Mouse (Mus musculus) heart, embryonic 15.5 days (tissue): ENCODE measurements around the gene Msi2. TPM values are rescaled to one million over a fixed set of nuclear protein-coding genes. Genes with fewer than 3 reads are reported as not detected.

Source experiments
- ATAC-seq: fragments of 200-750 bp; cut with Nextera tagmentation; replicated peaks from 2 replicates; pipeline ENCODE4 v1.8.0; 2017; ENCODE audit warnings: low read depth, moderate TSS enrichment; ENCODE audit not compliant: insufficient number of reproducible peaks, insufficient read depth, low FRiP score
- H3K27ac ChIP-seq: fragments of 300-500 bp; sonication (generic); 2 replicates; pipeline ENCODE4 v1.5.1; 2015; ENCODE audit warnings: mild to moderate bottlenecking, inconsistent platforms
- H3K27me3 ChIP-seq: fragments of 300-500 bp; sonication (generic); 2 replicates; pipeline ENCODE4 v1.6.1; 2015; ENCODE audit warnings: inconsistent platforms
- H3K36me3 ChIP-seq: fragments of 300-500 bp; sonication (generic); 2 replicates; pipeline ENCODE4 v1.6.1; 2015; ENCODE audit warnings: mild to moderate bottlenecking, inconsistent platforms
- H3K4me1 ChIP-seq: fragments of 300-500 bp; sonication (generic); replicated peaks from 2 replicates; pipeline ENCODE4 v1.6.1; 2015; ENCODE audit warnings: inconsistent platforms
- H3K4me2 ChIP-seq: fragments of 300-500 bp; sonication (generic); 2 replicates; pipeline ENCODE4 v1.6.1; 2015; ENCODE audit warnings: inconsistent platforms, mild to moderate bottlenecking, moderate library complexity
- H3K4me3 ChIP-seq: fragments of 300-500 bp; sonication (generic); 2 replicates; pipeline ENCODE4 v1.5.1; 2015; ENCODE audit warnings: mild to moderate bottlenecking, inconsistent platforms
- H3K9ac ChIP-seq: fragments of 300-500 bp; sonication (generic); 2 replicates; pipeline ENCODE4 v1.6.1; 2015; ENCODE audit warnings: mild to moderate bottlenecking, inconsistent platforms
- H3K9me3 ChIP-seq: fragments of 300-500 bp; sonication (generic); replicated peaks from 2 replicates; pipeline ENCODE4 v1.6.1; 2016; ENCODE audit warnings: inconsistent platforms
- WGBS: fragments of 180-500 bp; shearing (Covaris S2); methylation state at CpG from one replicate; pipeline ENCODE4 v1.1.7; 2015; ENCODE audit warnings: mixed read lengths; 5-methylcytosine and 5-hydroxymethylcytosine counted together
- polyA plus RNA-seq: library from polyadenylated mRNA; unstranded; fragments of >200 nt; fragmentation: Nextera tagmentation; extraction: Ambion mirVana; gene quantifications from 2 replicates; pipeline ENCODE4 v1.2.1, GENCODE M21; 2015

The Msi2 gene
- polyA plus RNA-seq, 1 experiment from 2014 or later = 19.6 TPM

DNA sequence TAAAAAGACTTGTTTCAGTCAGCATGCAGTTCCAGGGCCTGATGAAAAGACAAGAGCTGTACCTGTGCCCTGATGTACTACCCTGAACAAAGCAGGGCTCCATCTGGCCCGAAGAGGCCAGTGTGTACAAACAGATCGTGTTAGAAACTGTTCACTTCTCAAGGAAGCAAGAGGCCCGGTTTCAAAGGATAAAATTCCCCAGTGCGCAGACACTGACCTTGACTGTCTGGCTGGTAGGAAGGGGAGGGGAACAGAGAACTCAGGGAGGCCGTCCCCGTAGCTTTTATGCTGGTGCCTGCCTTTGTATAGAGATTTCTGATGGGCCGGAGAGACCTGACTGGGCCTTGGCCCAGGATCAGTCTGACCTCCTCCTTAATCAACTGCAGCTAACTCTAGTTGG lies 316.0 kb downstream of the Msi2 start:
- peak overlapping the region; percentile 38; the same call in 1 of the 2 replicates for H3K9ac ChIP-seq
- no peaks in the 10 kb centered on the region for H3K27me3 ChIP-seq
- peaks cover 80% of the 10 kb centered on the region for H3K4me1 ChIP-seq
- no peak for ATAC-seq
- H3K36me3 ChIP-seq = no peaks in the 10 kb centered on the region
- no peaks in the 10 kb centered on the region for H3K9me3 ChIP-seq
- H3K4me2 ChIP-seq = no peak overlapping the region
- no peak overlapping the region for H3K4me3 ChIP-seq
- H3K27ac ChIP-seq = peak overlapping the region; percentile 73
- WGBS = 24% methylated on average over 7 of the region's 7 CpGs

DNA sequence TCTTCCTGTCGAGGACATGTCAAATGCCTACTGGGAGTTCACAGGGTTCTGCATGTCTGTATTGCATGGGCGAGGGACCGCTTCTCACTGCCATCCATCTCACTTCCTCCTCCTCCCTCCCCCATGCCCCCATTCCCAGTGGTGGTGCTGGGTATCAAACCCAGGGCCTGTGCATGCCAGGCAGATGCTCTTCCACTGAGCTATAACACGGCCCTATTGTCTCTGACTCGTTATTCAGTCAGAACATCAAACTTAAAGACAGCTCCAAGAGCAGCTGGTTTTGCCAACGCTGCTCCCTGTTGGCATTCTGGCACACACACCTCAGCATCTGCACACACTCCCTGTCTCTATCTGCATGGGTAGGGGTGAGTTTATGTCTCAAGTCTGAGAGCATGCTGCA lies 317.0 kb downstream of the Msi2 start:
- ATAC-seq = no peak
- Histone ChIP-seq H3K9me3 (no peaks in the 10 kb centered on the region), H3K27me3 (no peaks in the 10 kb centered on the region), H3K27ac (peak overlapping the region; percentile 73; the same call in 1 of the 2 replicates), H3K4me2 (no peak overlapping the region), H3K9ac (no peak overlapping the region), H3K4me1 (peaks cover 71% of the 10 kb centered on the region), H3K4me3 (no peak overlapping the region), H3K36me3 (no peaks in the 10 kb centered on the region)
- WGBS = 73% methylated on average over 6 of the region's 6 CpGs

DNA sequence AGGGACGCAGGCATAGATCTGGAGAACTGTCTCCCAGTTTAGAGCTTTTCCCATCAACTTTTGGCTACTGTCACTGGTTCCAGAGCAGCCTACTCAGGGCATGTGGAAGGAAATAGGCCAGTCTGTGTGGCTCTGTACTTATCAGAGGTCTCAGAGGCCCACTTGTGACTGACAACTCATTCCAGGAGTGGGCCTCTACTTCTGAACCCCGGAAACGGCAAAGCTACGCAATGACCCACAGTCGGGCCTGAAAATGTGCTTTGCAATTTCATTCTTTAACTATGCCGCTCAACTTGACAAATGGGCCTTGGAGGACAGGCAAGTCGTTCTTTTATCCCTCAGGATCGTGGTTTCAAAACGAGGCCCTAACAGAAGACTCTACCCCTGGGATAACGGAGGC lies 317.4 kb downstream of the Msi2 start:
- 57% methylated on average over 10 of the region's 10 CpGs for WGBS
- no peak for ATAC-seq
- H3K27me3 ChIP-seq = no peaks in the 10 kb centered on the region
- no peaks in the 10 kb centered on the region for H3K9me3 ChIP-seq
- H3K4me1 ChIP-seq = peaks cover 68% of the 10 kb centered on the region
- H3K36me3 ChIP-seq = no peaks in the 10 kb centered on the region
- H3K9ac ChIP-seq = no peak overlapping the region
- H3K4me3 ChIP-seq = no peak overlapping the region
- peak overlapping the region; percentile 16 for H3K27ac ChIP-seq
- no peak overlapping the region for H3K4me2 ChIP-seq

DNA sequence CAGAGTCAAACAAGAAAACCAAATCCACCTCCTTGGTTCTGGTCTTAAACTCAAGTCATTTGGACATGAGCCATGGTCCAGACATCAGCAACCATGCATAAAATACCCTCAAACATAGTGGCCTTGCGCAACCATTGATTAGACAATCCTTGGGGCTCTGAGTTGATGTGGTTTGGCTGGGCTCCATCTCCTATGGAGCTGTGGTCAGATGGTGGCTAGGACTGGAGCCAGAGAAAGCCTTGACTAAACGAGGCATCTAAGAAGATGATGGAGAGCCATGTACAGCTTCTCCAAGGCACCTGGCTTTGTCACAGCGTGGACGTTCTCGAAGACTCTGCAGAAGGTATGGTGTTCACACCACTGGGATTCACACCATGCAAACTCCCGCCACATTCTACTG lies 318.1 kb downstream of the Msi2 start:
- H3K4me3 ChIP-seq = no peak overlapping the region
- WGBS = 84% methylated on average over 6 of the region's 6 CpGs
- no peak overlapping the region for H3K9ac ChIP-seq
- H3K4me2 ChIP-seq = no peak overlapping the region
- ATAC-seq = no peak
- no peaks in the 10 kb centered on the region for H3K36me3 ChIP-seq
- H3K9me3 ChIP-seq = no peaks in the 10 kb centered on the region
- no peaks in the 10 kb centered on the region for H3K27me3 ChIP-seq
- H3K4me1 ChIP-seq = peaks cover 68% of the 10 kb centered on the region
- peak overlapping the region; percentile 16 for H3K27ac ChIP-seq

DNA sequence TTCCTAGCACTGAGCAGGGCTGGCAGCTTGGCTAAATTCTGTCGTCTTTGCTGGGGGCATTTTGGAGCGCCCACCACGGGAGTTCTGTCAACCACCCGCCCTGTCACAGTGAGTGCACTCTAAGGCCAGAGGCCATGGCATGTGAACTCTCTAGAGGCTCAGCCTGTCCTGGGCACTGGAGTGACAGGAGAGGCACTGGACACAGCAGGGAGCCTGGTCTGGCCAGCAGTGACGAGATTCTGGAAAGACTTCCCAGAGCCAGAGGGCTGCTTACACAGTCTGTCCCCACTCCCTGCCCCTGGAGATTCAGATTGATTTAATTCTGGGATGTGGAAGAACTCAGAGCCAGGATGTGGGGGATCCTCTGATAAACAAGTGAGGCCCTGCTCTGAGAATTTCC lies 318.9 kb downstream of the Msi2 start:
- H3K36me3 ChIP-seq = no peaks in the 10 kb centered on the region
- WGBS = 52% methylated on average over 5 of the region's 5 CpGs
- H3K4me3 ChIP-seq = no peak overlapping the region
- H3K27ac ChIP-seq = no peak overlapping the region
- peaks cover 68% of the 10 kb centered on the region for H3K4me1 ChIP-seq
- no peak overlapping the region for H3K9ac ChIP-seq
- H3K9me3 ChIP-seq = no peaks in the 10 kb centered on the region
- no peak overlapping the region for H3K4me2 ChIP-seq
- no peaks in the 10 kb centered on the region for H3K27me3 ChIP-seq
- no peak for ATAC-seq

DNA sequence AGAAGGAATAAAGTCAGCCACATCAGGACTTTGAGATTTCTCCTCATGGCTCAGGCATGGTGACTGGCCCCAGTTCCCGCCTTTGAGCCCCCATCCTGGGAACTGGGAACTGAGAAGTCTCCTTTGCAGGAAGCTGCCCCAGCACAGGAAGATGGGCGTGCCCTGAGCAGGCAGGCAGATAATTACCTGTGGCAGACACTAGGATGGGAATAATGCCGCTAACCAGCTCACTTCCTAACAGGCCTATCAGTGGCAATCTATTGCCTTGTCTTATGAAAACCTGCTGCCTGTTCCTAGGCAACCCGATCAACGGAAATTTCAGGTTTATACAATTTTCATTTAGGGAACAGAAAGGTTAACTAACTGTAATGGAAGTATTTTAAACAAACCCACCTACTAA lies 319.3 kb downstream of the Msi2 start:
- H3K9ac ChIP-seq = no peak overlapping the region
- WGBS = 82% methylated on average over 5 of the region's 5 CpGs
- H3K9me3 ChIP-seq = no peaks in the 10 kb centered on the region
- no peak overlapping the region for H3K4me2 ChIP-seq
- peaks cover 68% of the 10 kb centered on the region for H3K4me1 ChIP-seq
- no peak overlapping the region for H3K27ac ChIP-seq
- H3K36me3 ChIP-seq = no peaks in the 10 kb centered on the region
- no peak for ATAC-seq
- no peak overlapping the region for H3K4me3 ChIP-seq
- H3K27me3 ChIP-seq = no peaks in the 10 kb centered on the region

DNA sequence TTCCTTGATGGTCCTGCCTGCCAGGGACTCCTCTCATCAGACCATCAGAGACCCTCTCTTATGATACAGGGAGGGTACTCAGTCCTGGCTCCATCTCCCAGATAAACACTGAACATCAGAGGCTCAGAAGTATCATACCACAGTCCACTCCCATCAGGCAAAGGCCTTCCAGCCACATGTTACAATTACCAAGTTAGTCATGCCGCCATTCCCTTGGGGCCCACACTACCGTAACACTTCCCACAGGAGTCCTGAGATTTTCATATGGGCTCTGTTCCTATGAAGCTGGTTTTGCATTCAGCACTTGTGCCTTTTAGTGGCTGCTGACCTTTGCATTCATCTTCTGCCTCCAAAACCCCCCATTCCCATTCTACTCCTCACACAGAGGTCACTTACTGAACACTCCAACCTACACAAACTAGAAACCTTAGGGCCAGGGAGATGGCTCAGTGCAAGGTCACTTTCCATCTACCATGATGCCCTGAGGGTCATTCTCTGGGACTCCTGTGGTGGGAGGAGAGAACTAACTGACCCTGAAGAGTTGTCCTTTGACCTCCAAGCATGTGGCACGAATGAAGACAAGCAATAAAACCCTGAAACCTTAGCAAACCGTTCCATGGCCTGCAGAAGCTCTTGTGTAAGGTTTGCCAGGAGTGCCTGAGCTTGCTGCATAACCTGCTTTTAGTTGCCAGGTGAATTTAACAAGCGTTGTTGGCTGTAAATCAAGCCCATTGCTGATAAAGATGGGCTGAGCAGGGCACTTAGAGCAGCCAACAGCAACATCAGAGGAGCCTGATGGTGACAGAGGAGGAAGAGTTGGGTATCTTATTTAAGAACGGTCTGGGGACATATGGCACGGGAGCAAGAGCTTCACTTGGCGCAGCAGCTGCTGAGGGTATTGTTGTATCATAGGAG lies 323.0 kb downstream of the Msi2 start:
- H3K9ac ChIP-seq = no peak overlapping the region
- H3K4me3 ChIP-seq = no peak overlapping the region
- 56% methylated on average over 8 of the region's 8 CpGs for WGBS

DNA sequence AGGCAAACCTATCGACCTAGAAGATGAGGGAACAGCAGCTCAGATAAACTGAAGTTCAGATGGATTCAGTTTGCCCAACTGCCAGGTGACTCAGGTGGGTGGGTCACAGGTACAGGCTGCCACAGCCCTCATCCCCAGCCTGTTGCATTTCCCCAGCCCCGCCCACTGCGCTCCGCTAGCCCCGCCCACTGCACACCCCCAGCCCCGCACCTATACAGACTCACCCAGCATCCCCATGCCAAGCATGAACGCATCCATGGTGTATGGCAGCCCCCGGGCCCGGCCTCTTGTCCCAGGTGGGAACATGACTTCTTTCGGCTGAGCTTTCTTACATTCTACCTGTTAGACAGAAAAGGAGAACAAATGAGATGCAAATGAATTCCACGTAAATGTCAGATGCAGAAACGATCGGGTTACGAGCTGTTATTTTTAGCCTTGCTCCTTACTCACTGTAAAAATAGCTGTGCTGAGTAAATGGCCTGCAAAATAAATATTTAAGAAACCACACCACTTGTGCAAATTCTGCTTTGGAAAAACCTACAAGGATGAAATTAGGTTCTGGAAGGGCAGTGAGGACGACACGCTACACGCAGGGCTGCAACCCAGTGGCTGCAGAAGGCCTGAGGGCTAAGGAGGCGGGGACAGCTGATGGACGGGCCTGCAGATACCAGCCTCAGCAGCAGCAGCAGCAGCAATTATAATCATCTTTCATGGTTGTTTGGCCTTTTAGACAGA lies 323.8 kb downstream of the Msi2 start:
- ATAC-seq = no peak
- Histone ChIP-seq H3K4me1 (peaks cover 27% of the 10 kb centered on the region), H3K27me3 (no peaks in the 10 kb centered on the region), H3K9me3 (no peaks in the 10 kb centered on the region), H3K27ac (peak overlapping the region; percentile 73), H3K36me3 (no peaks in the 10 kb centered on the region), H3K4me3 (no peak overlapping the region), H3K4me2 (peak overlapping the region; percentile 7; the same call in 1 of the 2 replicates), H3K9ac (no peak overlapping the region)
- 49% methylated on average over 19 of the region's 19 CpGs for WGBS

More for the DNA sequence above, 323.0 kb downstream of the Msi2 start:
- Histone ChIP-seq H3K4me2 (no peak overlapping the region), H3K4me1 (peaks cover 32% of the 10 kb centered on the region), H3K27me3 (no peaks in the 10 kb centered on the region), H3K9me3 (no peaks in the 10 kb centered on the region), H3K36me3 (no peaks in the 10 kb centered on the region), H3K27ac (peak overlapping the region; percentile 73)
- no peak for ATAC-seq

DNA sequence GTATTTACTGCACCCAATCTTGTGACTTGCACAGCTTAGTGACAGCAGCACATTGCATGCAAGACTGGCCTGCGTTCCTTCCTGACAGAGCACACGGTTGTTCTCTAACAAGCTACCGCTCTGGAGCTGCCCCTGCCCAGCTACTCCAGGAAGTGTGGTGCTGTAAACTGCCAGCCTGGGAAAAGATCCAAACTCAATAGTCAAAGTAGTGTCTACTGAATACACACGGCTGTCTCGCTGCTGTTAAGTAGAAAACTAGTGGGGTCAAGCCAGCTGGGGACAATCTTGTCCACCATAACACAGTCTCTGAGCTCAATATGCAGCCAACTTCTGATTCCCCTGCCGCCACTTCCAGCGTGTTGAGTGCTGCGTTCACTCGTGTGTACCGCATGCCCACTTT lies 325.6 kb downstream of the Msi2 start:
- WGBS = 76% methylated on average over 10 of the region's 10 CpGs
- Histone ChIP-seq H3K4me1 (peaks cover 21% of the 10 kb centered on the region), H3K9me3 (no peaks in the 10 kb centered on the region), H3K36me3 (no peaks in the 10 kb centered on the region), H3K27ac (no peak overlapping the region), H3K9ac (no peak overlapping the region), H3K4me3 (no peak overlapping the region), H3K27me3 (no peaks in the 10 kb centered on the region), H3K4me2 (no peak overlapping the region)
- ATAC-seq = no peak

DNA sequence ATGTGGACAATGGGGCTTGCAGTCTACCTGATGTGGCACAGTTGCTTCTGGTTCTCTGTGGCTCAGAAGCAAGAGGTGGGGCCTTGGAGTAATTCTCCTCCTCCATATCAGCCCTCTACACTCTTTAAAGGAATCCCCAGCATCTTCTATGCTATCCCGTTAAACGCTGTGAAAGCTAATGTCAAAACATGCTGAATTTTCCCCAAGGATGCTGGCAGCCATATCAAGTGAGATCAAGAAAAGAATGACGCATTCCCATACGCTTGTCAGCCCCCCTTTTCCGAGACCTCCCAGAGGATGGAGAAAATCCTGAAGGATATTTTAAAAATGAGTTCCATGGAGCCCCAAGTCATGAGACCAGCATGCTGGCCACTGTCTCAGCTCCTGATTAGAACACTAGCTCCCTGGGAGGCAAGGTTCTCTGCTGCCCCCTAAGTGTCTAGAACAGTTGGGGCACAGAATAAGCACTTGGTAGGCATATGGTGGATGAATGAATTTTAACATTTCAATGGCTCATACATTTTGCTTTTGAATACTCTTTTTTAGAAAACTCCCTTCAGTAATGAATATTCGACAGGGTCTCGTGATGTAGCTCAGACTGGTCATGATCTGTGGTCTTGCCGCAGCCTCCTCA lies 327.0 kb downstream of the Msi2 start:
- no peaks in the 10 kb centered on the region for H3K27me3 ChIP-seq
- no peak overlapping the region for H3K27ac ChIP-seq
- no peaks in the 10 kb centered on the region for H3K9me3 ChIP-seq
- ATAC-seq = no peak
- no peak overlapping the region for H3K9ac ChIP-seq
- no peaks in the 10 kb centered on the region for H3K36me3 ChIP-seq
- H3K4me3 ChIP-seq = no peak overlapping the region
- WGBS = 90% methylated on average over 8 of the region's 8 CpGs
- peaks cover 31% of the 10 kb centered on the region for H3K4me1 ChIP-seq
- no peak overlapping the region for H3K4me2 ChIP-seq

DNA sequence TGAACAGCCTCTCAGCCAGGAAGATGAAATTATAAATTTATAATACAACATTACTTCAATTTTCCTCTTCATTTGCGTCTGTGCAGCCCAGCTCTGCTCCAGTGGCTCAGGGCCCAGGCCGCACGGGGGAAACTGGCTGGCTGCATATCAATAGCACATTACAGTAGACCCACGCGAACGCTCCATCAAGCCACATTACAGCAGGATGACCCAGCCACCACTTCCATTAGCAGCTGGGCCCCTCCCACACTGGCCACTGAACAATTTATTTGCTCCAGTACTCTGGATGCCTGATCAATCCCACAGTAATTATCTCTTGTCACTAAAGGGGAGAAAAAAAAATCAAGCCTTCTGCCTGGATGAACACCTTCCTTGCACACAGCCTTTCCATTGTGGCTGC lies 328.8 kb downstream of the Msi2 start:
- Histone ChIP-seq H3K27me3 (no peaks in the 10 kb centered on the region), H3K36me3 (no peaks in the 10 kb centered on the region), H3K4me2 (no peak overlapping the region), H3K4me1 (peaks cover 16% of the 10 kb centered on the region), H3K27ac (no peak overlapping the region), H3K4me3 (no peak overlapping the region), H3K9ac (no peak overlapping the region), H3K9me3 (no peaks in the 10 kb centered on the region)
- ATAC-seq = no peak
- WGBS = 90% methylated on average over 6 of the region's 6 CpGs
